Mouse (Mus musculus) forebrain, embryonic 12.5 days (tissue): ENCODE results near the gene Ccdc162. TPM values are rescaled to one million over a fixed set of nuclear protein-coding genes. Genes with fewer than 3 reads are reported as not detected.
"Not testable (repeated sequence)": the region's sequence is repeated elsewhere in the genome, so short reads cannot be mapped to it uniquely, and the experiment has no call there.

ENCODE experiments used
- ATAC-seq: fragments of 200-750 bp; cut with Nextera tagmentation; 2 replicates; pipeline ENCODE4 v1.8.0; 2017; ENCODE audit warnings: moderate TSS enrichment; ENCODE audit not compliant: low FRiP score
- H3K27ac ChIP-seq: fragments of 300-500 bp; sonication (generic); 2 replicates; pipeline ENCODE4 v1.5.1; 2016; ENCODE audit warnings: mild to moderate bottlenecking
- H3K27me3 ChIP-seq: fragments of 300-500 bp; sonication (generic); 2 replicates; pipeline ENCODE4 v1.6.1; 2016; ENCODE audit warnings: mild to moderate bottlenecking
- H3K36me3 ChIP-seq: fragments of 300-500 bp; sonication (generic); replicated peaks from 2 replicates; pipeline ENCODE4 v1.6.1; 2016; ENCODE audit warnings: mild to moderate bottlenecking
- H3K4me1 ChIP-seq: fragments of 300-500 bp; sonication (generic); 2 replicates; pipeline ENCODE4 v1.6.1; 2016
- H3K4me2 ChIP-seq: fragments of 300-500 bp; sonication (generic); 2 replicates; pipeline ENCODE4 v1.6.1; 2016; ENCODE audit warnings: mild to moderate bottlenecking, moderate library complexity
- H3K4me3 ChIP-seq: fragments of 300-500 bp; sonication (generic); replicated peaks from 2 replicates; pipeline ENCODE4 v1.5.1; 2016; ENCODE audit warnings: mild to moderate bottlenecking
- H3K9ac ChIP-seq: fragments of 300-500 bp; sonication (generic); 2 replicates; pipeline ENCODE4 v1.6.1; 2016; ENCODE audit warnings: mild to moderate bottlenecking
- H3K9me3 ChIP-seq: fragments of 300-500 bp; sonication (generic); 2 replicates; pipeline ENCODE4 v1.6.1; 2016
- WGBS: fragments of 180-500 bp; shearing (Covaris S2); methylation state at CpG from one replicate; pipeline ENCODE4 v1.1.7; 2016; 5-methylcytosine and 5-hydroxymethylcytosine counted together
- polyA plus RNA-seq: library from polyadenylated mRNA; unstranded; fragments of >200 nt; fragmentation: Nextera tagmentation; extraction: Ambion mirVana; gene quantifications from 2 replicates; pipeline ENCODE4 v1.2.1, GENCODE M21; 2016

Ccdc162 gene
- polyA plus RNA-seq, 1 experiment from 2014 or later = 0.31 TPM

DNA sequence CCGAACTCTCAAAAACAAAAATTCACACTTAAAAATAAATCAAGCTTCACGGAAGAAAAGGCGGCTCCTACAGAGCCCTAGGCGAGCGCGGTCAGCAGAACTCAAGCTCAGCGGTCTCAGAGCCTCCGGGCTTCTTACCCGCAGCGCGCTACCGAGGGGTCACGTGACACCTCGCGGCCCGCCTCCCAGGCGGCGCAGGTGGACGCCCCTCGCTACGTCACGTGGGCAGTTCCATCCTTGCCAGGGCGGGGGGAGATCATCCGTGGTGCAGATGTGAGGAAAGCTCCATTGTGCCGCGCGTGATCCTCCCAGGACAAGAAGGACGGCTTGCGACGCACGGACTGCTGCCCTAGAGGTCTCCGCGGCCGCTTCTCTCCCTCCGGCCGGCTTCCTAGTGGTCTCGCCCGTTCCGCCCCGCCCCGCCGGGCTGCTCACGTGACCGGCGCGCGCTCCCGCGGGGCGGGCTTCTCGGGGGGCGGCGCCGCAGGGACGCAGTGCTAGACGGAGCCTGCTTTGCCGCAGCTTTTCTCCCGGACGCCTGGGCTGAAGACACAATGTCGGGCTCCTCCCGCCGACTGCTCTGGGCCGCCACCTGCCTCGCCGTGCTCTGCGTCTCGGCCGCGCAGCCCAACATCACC is 197.3 kb downstream of the Ccdc162 start, which contains the start of gene Cd164:
Gene Cd164 (plus strand): TSS at position 434 of the 638 bp plus-strand sequence.
- H3K27me3 ChIP-seq = no peaks in the 10 kb centered on the region
- peaks cover 26% of the 10 kb centered on the region for H3K4me1 ChIP-seq
- peak within 1 kb of the TSS; percentile 63 for H3K4me2 ChIP-seq
- peak within 1 kb of the TSS; percentile 95 for H3K4me3 ChIP-seq
- H3K27ac ChIP-seq = peak within 1 kb of the TSS; percentile 97
- H3K9ac ChIP-seq = peak within 1 kb of the TSS; percentile 89
- peaks cover 4% of the 10 kb centered on the region; the same call in 1 of the 2 replicates for H3K36me3 ChIP-seq
- under 1% methylated on average over 67 of the region's 69 CpGs for WGBS
- H3K9me3 ChIP-seq = no peaks in the 10 kb centered on the region
- peak; percentile 95 for ATAC-seq

DNA sequence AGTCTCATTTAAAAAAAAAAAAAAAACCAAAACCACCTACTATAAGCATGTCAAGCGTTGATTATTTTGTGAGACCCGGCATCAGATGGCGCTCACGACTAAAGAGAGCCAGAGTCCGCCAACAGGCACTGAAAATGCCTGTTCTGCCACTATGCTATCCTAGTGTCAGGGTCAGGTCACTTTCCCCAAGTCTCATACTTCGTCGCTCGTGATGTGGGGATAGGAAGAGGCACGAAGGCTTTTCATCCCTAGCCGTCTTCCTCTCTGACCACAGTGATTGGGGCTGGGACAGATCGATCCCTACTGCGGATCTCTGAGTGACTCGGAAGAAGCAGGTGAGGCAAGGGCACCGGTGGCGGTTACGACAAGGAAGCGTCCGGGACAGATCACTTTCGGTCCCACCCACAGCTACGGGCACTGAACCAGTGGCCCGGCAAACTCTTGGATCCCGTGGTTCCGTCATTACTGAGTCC is 197.9 kb downstream of the Ccdc162 start:
- Histone ChIP-seq H3K4me1 (peaks cover 26% of the 10 kb centered on the region), H3K9ac (peak overlapping the region; percentile 89), H3K36me3 (0 out of 2 replicates have a peak, but pooled peaks cover 4% of the 10 kb centered on the region), H3K4me3 (peak overlapping the region; percentile 95), H3K4me2 (peak overlapping the region; percentile 63), H3K9me3 (no peaks in the 10 kb centered on the region), H3K27me3 (no peaks in the 10 kb centered on the region), H3K27ac (peak overlapping the region; percentile 97)
- ATAC-seq = peak; percentile 67
- 0% methylated on average over 23 of the region's 23 CpGs for WGBS

DNA sequence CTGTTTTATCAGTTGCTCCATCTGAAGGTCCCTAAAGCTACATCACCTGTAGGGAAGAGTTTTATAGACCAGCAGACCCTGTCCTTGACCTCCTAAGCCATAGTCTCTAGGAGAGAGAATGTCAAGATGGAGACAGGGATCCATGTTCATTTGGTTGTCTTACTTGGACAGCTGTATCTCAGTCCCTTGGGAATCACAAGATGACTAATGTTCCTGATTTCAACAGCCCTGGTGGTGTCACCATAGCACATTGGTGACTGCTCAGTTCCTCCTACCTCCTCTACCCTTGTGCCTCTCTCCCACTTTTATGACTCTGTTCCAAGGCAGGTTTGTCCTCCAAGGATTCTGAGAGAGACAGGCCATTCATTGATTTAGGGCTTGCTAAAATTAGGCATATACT is 201.5 kb downstream of the Ccdc162 start:
- no peak for ATAC-seq

DNA sequence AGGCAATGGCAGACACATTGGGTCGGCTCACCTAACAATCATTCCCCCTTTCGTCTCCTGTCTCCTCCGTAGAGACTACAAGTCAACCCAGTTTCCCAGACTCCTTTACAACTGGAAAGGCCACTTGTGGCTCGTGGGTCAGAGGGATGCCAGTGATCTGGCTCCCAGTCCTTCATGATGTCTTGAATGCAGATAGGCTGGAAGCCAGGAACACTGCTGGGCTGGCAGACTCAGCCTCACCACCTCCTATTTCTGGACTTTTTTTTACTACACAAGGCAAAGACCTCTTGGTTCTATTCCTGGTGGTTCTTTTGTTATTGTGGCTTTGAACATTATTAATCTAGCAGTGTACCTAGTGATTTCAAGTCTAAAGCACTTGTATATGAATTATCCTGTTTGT is 202.1 kb downstream of the Ccdc162 start:
- ATAC-seq = no peak
- 74% methylated on average over 4 of the region's 4 CpGs for WGBS
- Histone ChIP-seq H3K4me3 (no peak overlapping the region), H3K4me2 (no peak overlapping the region), H3K36me3 (no peaks in the 10 kb centered on the region), H3K27ac (no peak overlapping the region), H3K9ac (no peak overlapping the region), H3K4me1 (0 out of 2 replicates have a peak, but pooled peaks cover 3% of the 10 kb centered on the region), H3K9me3 (no peaks in the 10 kb centered on the region), H3K27me3 (no peaks in the 10 kb centered on the region)

More for the DNA sequence above, 201.5 kb downstream of the Ccdc162 start:
- Histone ChIP-seq H3K9ac (no peak overlapping the region), H3K4me2 (no peak overlapping the region), H3K9me3 (no peaks in the 10 kb centered on the region), H3K27me3 (no peaks in the 10 kb centered on the region), H3K4me1 (0 out of 2 replicates have a peak, but pooled peaks cover 3% of the 10 kb centered on the region), H3K36me3 (no peaks in the 10 kb centered on the region), H3K4me3 (no peak overlapping the region), H3K27ac (no peak overlapping the region)

DNA sequence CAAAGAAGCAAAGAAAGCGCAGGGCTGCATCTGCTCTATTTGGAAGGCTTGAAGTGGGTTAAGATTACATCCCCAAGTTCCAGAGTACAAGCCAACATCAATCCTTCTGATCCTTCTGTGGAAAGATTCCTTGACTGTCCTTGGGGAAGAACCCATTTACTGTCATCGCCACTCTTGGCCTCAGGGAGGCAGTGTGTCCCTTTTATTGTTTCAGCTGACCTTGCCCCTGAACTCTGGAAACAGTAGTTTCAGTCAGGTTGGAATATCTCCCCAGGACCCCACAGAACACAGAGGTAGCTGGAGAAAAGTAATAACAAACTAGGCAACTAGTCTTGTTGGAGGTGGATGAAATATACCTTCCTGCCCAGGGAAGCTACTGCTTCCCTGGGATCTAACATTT is 207.3 kb downstream of the Ccdc162 start:
- H3K36me3 ChIP-seq = no peaks in the 10 kb centered on the region
- no peak overlapping the region for H3K27ac ChIP-seq
- H3K4me3 ChIP-seq = no peak overlapping the region
- ATAC-seq = no peak
- 38% methylated on average over 2 of the region's 2 CpGs for WGBS
- H3K4me1 ChIP-seq = no peaks in the 10 kb centered on the region; the same call in 1 of the 2 replicates
- H3K9ac ChIP-seq = no peak overlapping the region
- H3K27me3 ChIP-seq = no peaks in the 10 kb centered on the region
- H3K4me2 ChIP-seq = no peak overlapping the region
- no peaks in the 10 kb centered on the region for H3K9me3 ChIP-seq

DNA sequence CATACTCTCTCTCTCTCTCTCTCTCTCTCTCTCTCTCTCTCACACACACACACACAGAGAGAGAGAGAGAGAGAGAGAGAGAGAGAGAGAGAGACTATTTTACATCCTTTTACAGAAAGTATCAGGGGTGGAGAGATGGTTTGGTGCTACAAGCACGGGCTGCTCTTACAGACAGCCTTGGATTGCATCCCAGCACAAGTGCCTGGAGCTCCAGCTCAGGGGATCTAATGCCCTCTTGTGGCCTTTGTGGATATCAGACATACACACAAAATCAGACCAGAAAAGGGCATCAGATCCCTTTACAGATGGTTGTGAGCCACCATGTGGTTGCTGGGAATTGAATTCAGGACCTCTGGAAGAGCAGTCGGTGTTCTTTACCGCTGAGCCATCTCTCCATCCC is 211.0 kb downstream of the Ccdc162 start:
- H3K4me1 ChIP-seq, H3K4me2 ChIP-seq, H3K9me3 ChIP-seq, H3K36me3 ChIP-seq, H3K9ac ChIP-seq, ATAC-seq, H3K4me3 ChIP-seq, H3K27me3 ChIP-seq: not testable (repeated sequence)
- 3% methylated on average over 3 of the region's 3 CpGs for WGBS
- H3K27ac ChIP-seq = 0 out of 2 replicates have a peak overlapping the region, but pooled peaks have one; percentile 19

DNA sequence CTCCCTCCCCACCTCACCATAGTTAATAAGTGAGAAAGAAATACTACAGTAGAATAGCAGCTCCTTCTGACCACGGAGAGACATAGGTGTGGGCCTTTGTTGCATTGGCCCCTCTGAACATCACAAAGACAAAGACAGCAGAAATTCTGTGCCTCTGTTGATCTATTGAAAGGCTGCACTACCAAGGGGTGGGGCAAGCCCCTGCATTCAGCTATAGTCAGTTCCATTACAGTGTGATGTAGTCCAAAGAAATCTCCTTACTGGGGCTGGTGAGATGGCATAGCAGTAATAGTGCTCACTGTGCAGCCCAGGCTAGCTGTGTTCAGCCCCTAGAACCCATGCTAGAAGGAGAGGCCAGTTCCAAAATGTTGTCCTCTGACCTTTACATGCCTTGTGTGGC is 211.4 kb downstream of the Ccdc162 start:
- ATAC-seq = no peak
- 45% methylated on average over 1 of the region's 1 CpGs for WGBS

DNA sequence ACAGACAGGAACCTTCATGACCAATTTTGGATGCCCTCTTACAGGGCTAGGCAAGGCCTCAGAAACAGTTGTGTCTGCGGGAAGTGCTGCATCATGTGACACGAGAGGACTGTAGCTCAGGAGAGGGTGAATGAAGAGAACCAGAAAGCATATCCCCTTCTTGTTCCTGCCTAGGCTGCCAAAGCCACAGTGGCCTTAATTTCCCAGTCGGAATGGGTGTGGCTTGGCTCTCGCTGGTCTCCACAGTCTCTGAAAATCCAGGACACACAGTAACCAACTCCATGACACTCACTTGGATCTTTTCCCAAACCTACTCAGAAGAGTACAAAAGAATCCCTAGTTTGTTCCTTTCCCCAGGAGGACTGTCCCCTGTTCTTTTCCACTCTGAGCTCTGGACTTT is 215.5 kb downstream of the Ccdc162 start:
- Histone ChIP-seq H3K27me3 (no peaks in the 10 kb centered on the region), H3K4me1 (no peaks in the 10 kb centered on the region; the same call in 1 of the 2 replicates), H3K4me2 (no peak overlapping the region), H3K4me3 (no peak overlapping the region), H3K9ac (no peak overlapping the region), H3K36me3 (no peaks in the 10 kb centered on the region), H3K9me3 (no peaks in the 10 kb centered on the region), H3K27ac (no peak overlapping the region)
- WGBS = 80% methylated on average over 4 of the region's 4 CpGs
- ATAC-seq = no peak

More for the DNA sequence above, 211.4 kb downstream of the Ccdc162 start:
- H3K4me1 ChIP-seq = no peaks in the 10 kb centered on the region; the same call in 1 of the 2 replicates
- H3K4me2 ChIP-seq = no peak overlapping the region
- H3K9me3 ChIP-seq = no peaks in the 10 kb centered on the region
- no peak overlapping the region for H3K9ac ChIP-seq
- no peak overlapping the region for H3K27ac ChIP-seq
- H3K27me3 ChIP-seq = no peaks in the 10 kb centered on the region
- H3K4me3 ChIP-seq = no peak overlapping the region
- H3K36me3 ChIP-seq = no peaks in the 10 kb centered on the region

DNA sequence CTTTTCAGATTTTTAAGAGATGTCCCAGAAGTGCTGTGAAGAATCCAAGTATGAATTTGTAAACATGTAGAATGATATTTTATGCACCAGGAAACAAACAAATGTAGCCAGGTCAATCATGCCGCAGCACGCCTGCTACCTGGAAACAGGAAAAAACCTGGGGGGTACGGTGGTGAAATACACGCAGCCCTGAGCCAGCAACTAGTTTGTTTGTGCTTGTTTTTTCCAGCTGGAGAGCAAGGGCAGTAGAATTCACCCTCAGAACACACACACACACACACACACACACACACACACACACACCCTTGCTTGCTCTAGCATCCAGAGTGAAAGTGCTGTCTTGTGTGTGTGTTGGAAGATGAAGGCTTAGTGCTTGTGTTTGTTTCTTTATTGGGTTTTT is 225.3 kb downstream of the Ccdc162 start:
- Histone ChIP-seq H3K36me3 (peaks cover 25% of the 10 kb centered on the region), H3K4me3 (no peak overlapping the region), H3K27ac (no peak overlapping the region), H3K4me1 (peaks cover 34% of the 10 kb centered on the region), H3K9ac (no peak overlapping the region), H3K9me3 (no peaks in the 10 kb centered on the region), H3K27me3 (no peaks in the 10 kb centered on the region), H3K4me2 (0 out of 2 replicates have a peak overlapping the region, but pooled peaks have one; percentile 98)
- no peak for ATAC-seq
- WGBS = 53% methylated on average over 4 of the region's 4 CpGs

DNA sequence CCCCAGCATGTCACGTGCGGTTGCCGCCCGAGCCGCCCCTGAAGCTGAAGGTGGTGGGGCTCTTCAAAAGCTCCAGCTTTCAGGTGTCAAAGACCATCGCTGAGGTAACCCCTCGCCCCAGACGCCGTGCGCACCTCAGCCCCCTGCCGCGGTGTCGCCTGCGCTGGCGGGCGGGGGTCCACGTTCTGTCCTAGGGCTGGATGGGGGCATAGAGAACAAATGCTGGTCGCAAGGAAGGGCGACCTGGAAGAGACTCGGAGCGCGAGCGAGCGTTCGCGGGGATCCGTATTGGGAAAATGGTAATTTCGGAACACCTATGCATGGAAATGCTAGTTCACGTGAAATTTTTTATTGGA is 225.9 kb downstream of the Ccdc162 start:
- Histone ChIP-seq H3K4me2 (peak overlapping the region; percentile 98), H3K27ac (no peak overlapping the region), H3K27me3 (no peaks in the 10 kb centered on the region), H3K36me3 (peaks cover 31% of the 10 kb centered on the region), H3K9me3 (no peaks in the 10 kb centered on the region), H3K4me3 (peak overlapping the region; percentile 63), H3K4me1 (peaks cover 34% of the 10 kb centered on the region), H3K9ac (peak overlapping the region; percentile 68)
- under 1% methylated on average over 29 of the region's 29 CpGs for WGBS
- ATAC-seq = no peak

DNA sequence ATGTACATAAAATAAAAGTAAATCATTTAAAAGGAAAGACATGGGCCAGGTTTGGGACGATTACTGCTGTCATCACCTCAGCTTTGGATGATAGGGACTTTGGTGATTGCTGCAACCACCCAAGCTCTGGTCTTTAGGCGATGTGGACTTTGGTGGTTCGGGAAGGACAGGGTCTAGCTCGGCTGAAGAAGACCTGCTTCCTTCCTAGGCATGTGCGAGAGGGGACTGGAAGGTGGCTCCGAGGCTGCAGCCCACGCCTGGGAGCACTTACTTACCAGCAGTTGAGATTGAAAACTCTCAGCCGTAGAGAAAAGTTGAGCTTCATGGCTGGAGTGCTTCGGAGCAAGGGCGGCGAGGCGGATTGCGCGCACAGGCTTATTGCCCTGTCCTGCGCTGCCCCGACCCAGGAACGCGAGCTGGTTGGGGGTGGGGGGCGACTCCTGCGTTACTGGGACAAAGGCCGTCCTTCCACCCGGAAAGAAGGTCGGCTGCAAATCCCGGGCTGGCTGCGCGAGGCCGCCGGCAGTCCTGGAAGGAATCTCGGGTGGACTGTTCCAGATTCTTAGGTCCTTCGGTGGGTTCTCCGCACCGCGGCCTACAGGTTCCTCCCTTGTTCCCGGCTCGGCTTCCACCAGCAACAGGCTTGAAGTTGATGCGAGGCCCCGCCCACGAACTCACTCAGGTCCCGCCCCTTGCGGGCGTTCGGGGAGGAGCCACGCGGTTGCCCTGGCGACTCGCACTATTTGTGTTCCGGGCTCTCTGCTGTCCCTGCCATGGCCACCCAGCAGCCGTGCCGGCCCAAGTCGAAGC is 226.5 kb downstream of the Ccdc162 start, which contains the start of the genes Smpd2 and Ppil6:
Gene Smpd2 (minus strand): TSS at position 662 of the 810 bp plus-strand sequence.
Gene Ppil6 (plus strand): TSS at position 732 of the 810 bp plus-strand sequence.
- Histone ChIP-seq H3K27ac (peak within 1 kb of the TSS; percentile 75), H3K4me1 (peaks cover 34% of the 10 kb centered on the region), H3K27me3 (no peaks in the 10 kb centered on the region), H3K9me3 (no peaks in the 10 kb centered on the region), H3K36me3 (peaks cover 37% of the 10 kb centered on the region), H3K4me3 (peak within 1 kb of the TSS; percentile 63), H3K9ac (peak within 1 kb of the TSS; percentile 68), H3K4me2 (peak within 1 kb of the TSS; percentile 98)
- WGBS = under 1% methylated on average over 49 of the region's 50 CpGs
- peak; percentile 96 for ATAC-seq

DNA sequence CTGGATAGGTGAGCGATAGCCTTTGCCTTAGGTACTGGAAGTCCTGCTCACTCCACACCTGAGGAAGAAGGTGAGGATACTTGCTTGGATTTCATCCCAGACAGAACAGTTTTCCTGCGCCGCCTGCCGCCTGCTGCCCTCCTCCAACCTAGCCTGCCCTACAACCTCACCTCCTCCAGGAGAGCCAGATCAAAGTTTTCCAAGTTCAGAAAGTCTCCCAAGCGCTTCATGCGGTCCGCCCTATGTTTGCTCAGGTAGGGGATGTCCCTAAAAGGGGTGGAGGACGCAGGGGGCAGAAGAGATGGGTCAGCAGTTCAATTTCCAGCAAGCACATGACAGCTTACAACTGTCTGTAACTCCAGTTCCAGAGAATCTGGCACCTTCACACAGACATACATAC is 227.1 kb downstream of the Ccdc162 start:
- Histone ChIP-seq H3K4me1 (peaks cover 34% of the 10 kb centered on the region), H3K36me3 (peaks cover 42% of the 10 kb centered on the region), H3K27me3 (no peaks in the 10 kb centered on the region), H3K9me3 (no peaks in the 10 kb centered on the region), H3K4me3 (peak overlapping the region; percentile 63), H3K27ac (no peak overlapping the region), H3K9ac (peak overlapping the region; percentile 68), H3K4me2 (peak overlapping the region; percentile 98)
- 0 out of 2 replicates have a peak, but pooled peaks have one; percentile 8 for ATAC-seq
- WGBS = 46% methylated on average over 8 of the region's 8 CpGs
